Mouse (Mus musculus) spleen, adult 2 months (tissue): ENCODE data around the gene Zfyve28.

Experiments used
- CTCF ChIP-seq: fragments of 200-500 bp; IDR thresholded peaks from 2 replicates; pipeline ENCODE4 v1.5.1; 2011; ENCODE audit warnings: mild to moderate bottlenecking, inconsistent platforms; ENCODE audit not compliant: insufficient read depth, insufficient read length, insufficient replicate concordance; ENCODE audit errors: extremely low read depth
- POLR2A ChIP-seq: fragments of 200-500 bp; IDR thresholded peaks from 2 replicates; pipeline ENCODE4 v1.6.1; 2011; ENCODE audit warnings: low read depth, low read length, inconsistent platforms

GRCm38 (mm10) chr5:34309016-34309415 is 20.8 kb upstream of the Zfyve28 start:
- TF ChIP-seq POLR2A (no peak), CTCF (no peak)
